Mouse (Mus musculus): Measurements from ENCODE around the gene Rap1gap2. TPM values are rescaled to one million over a fixed set of nuclear protein-coding genes. Genes with fewer than 3 reads are reported as not detected.
A peak's percentile ranks its signal among the peaks of the same experiment; 100 is the strongest.

Gene Rap1gap2
- polyA plus RNA-seq, 1 experiment: 7.3 TPM

GRCm38 (mm10) chr11:74393489-74393888, 217.2 kb downstream of the Rap1gap2 start:
- TF ChIP-seq CTCF (IDR thresholded peaks at IDR 0.05; ENCODE audit: borderline replicate concordance, insufficient read depth, low read length) (no peak), POLR2A (IDR thresholded peaks at IDR 0.05; ENCODE audit: low read depth, low read length) (no peak)
- no peak overlapping the region for H3K4me3 ChIP-seq (ENCODE audit: insufficient read depth, low read length)

GRCm38 (mm10) chr11:74392903-74393302, 217.8 kb downstream of the Rap1gap2 start:
- H3K27ac ChIP-seq (ENCODE audit: insufficient read depth, low read length): no peak overlapping the region
- H3K4me3 ChIP-seq (ENCODE audit: insufficient read depth, low read length): no peak overlapping the region
- H3K4me1 ChIP-seq (ENCODE audit: control insufficient read depth, insufficient read depth, low read length): no peaks in the 10 kb centered on the region
- TF ChIP-seq POLR2A (IDR thresholded peaks at IDR 0.05; ENCODE audit: low read depth, low read length) (no peak), CTCF (IDR thresholded peaks at IDR 0.05; ENCODE audit: borderline replicate concordance, insufficient read depth, low read length) (no peak)

More at GRCm38 (mm10) chr11:74393489-74393888, 217.2 kb downstream of the Rap1gap2 start:
- no peaks in the 10 kb centered on the region for H3K4me1 ChIP-seq (ENCODE audit: control insufficient read depth, insufficient read depth, low read length)
- H3K27ac ChIP-seq (ENCODE audit: insufficient read depth, low read length): no peak overlapping the region

GRCm38 (mm10) chr11:74391899-74392298, 218.8 kb downstream of the Rap1gap2 start:
- Histone ChIP-seq H3K4me3 (ENCODE audit: insufficient read depth, low read length) (no peak overlapping the region), H3K4me1 (ENCODE audit: control insufficient read depth, insufficient read depth, low read length) (no peaks in the 10 kb centered on the region), H3K27ac (ENCODE audit: insufficient read depth, low read length) (no peak overlapping the region)
- TF ChIP-seq CTCF (IDR thresholded peaks at IDR 0.05; ENCODE audit: borderline replicate concordance, insufficient read depth, low read length): no peak
- TF ChIP-seq POLR2A (IDR thresholded peaks at IDR 0.05; ENCODE audit: low read depth, low read length): no peak

- H3K4me3 ChIP-seq (ENCODE audit: insufficient read depth, low read length): no peak overlapping the region
- no peak overlapping the region for H3K27ac ChIP-seq (ENCODE audit: insufficient read depth, low read length)
- TF ChIP-seq POLR2A (IDR thresholded peaks at IDR 0.05; ENCODE audit: low read depth, low read length) (no peak), CTCF (IDR thresholded peaks at IDR 0.05; ENCODE audit: borderline replicate concordance, insufficient read depth, low read length) (no peak)
- no peaks in the 10 kb centered on the region for H3K4me1 ChIP-seq (ENCODE audit: control insufficient read depth, insufficient read depth, low read length)
These were observed 223.5 kb downstream of the Rap1gap2 start for GRCm38 (mm10) chr11:74387203-74387602.

- Histone ChIP-seq H3K4me3 (ENCODE audit: insufficient read depth, low read length) (no peak overlapping the region), H3K4me1 (ENCODE audit: control insufficient read depth, insufficient read depth, low read length) (no peaks in the 10 kb centered on the region), H3K27ac (ENCODE audit: insufficient read depth, low read length) (no peak overlapping the region)
- TF ChIP-seq POLR2A (IDR thresholded peaks at IDR 0.05; ENCODE audit: low read depth, low read length) (no peak), CTCF (IDR thresholded peaks at IDR 0.05; ENCODE audit: borderline replicate concordance, insufficient read depth, low read length) (no peak)
These were observed 225.0 kb downstream of the Rap1gap2 start for GRCm38 (mm10) chr11:74385674-74386073.

GRCm38 (mm10) chr11:74379166-74379873, 231.4 kb downstream of the Rap1gap2 start:
- no peak overlapping the region for H3K27ac ChIP-seq (ENCODE audit: insufficient read depth, low read length)
- H3K4me3 ChIP-seq (ENCODE audit: insufficient read depth, low read length): no peak overlapping the region
- TF ChIP-seq CTCF (IDR thresholded peaks at IDR 0.05; ENCODE audit: borderline replicate concordance, insufficient read depth, low read length) (no peak), POLR2A (IDR thresholded peaks at IDR 0.05; ENCODE audit: low read depth, low read length) (no peak)
- H3K4me1 ChIP-seq (ENCODE audit: control insufficient read depth, insufficient read depth, low read length): no peaks in the 10 kb centered on the region

GRCm38 (mm10) chr11:74376847-74377246, 233.9 kb downstream of the Rap1gap2 start:
- Histone ChIP-seq H3K4me1 (ENCODE audit: control insufficient read depth, insufficient read depth, low read length) (no peaks in the 10 kb centered on the region), H3K27ac (ENCODE audit: insufficient read depth, low read length) (no peak overlapping the region), H3K4me3 (ENCODE audit: insufficient read depth, low read length) (no peak overlapping the region)
- TF ChIP-seq POLR2A (IDR thresholded peaks at IDR 0.05; ENCODE audit: low read depth, low read length) (no peak), CTCF (IDR thresholded peaks at IDR 0.05; ENCODE audit: borderline replicate concordance, insufficient read depth, low read length) (peak; percentile 61; the same call in 1 of the 2 replicates)

GRCm38 (mm10) chr11:74371393-74372100, 239.2 kb downstream of the Rap1gap2 start:
- no peak for TF ChIP-seq POLR2A (IDR thresholded peaks at IDR 0.05; ENCODE audit: low read depth, low read length)
- peak; percentile 41; the same call in 1 of the 2 replicates for TF ChIP-seq CTCF (IDR thresholded peaks at IDR 0.05; ENCODE audit: borderline replicate concordance, insufficient read depth, low read length)
- H3K4me3 ChIP-seq (ENCODE audit: insufficient read depth, low read length): no peak overlapping the region
- no peaks in the 10 kb centered on the region for H3K4me1 ChIP-seq (ENCODE audit: control insufficient read depth, insufficient read depth, low read length)
- H3K27ac ChIP-seq (ENCODE audit: insufficient read depth, low read length): no peak overlapping the region

GRCm38 (mm10) chr11:74361769-74362168, 248.9 kb downstream of the Rap1gap2 start, which contains the start of gene Olfr412:
Gene Olfr412 (plus strand): TSS chr11:74362069.
- Histone ChIP-seq H3K27ac (ENCODE audit: insufficient read depth, low read length) (no peak within 1 kb of the TSS), H3K4me1 (ENCODE audit: control insufficient read depth, insufficient read depth, low read length) (no peaks in the 10 kb centered on the region), H3K4me3 (ENCODE audit: insufficient read depth, low read length) (no peak within 1 kb of the TSS)
- TF ChIP-seq POLR2A (IDR thresholded peaks at IDR 0.05; ENCODE audit: low read depth, low read length) (no peak), CTCF (IDR thresholded peaks at IDR 0.05; ENCODE audit: borderline replicate concordance, insufficient read depth, low read length) (no peak)

- Histone ChIP-seq H3K4me1 (ENCODE audit: control insufficient read depth, insufficient read depth, low read length) (no peaks in the 10 kb centered on the region), H3K4me3 (ENCODE audit: insufficient read depth, low read length) (no peak within 1 kb of the TSS), H3K27ac (ENCODE audit: insufficient read depth, low read length) (no peak within 1 kb of the TSS)
- no peak for TF ChIP-seq POLR2A (IDR thresholded peaks at IDR 0.05; ENCODE audit: low read depth, low read length)
- TF ChIP-seq CTCF (IDR thresholded peaks at IDR 0.05; ENCODE audit: borderline replicate concordance, insufficient read depth, low read length): no peak
These were observed 258.2 kb downstream of the Rap1gap2 start, which contains the start of gene Olfr411 for GRCm38 (mm10) chr11:74352550-74352949. Gene Olfr411 (minus strand): TSS chr11:74352650.
